Mouse (Mus musculus) lung, postnatal 4 days (tissue): ENCODE results near the gene Apex2.
"Not testable (repeated sequence)": the region's sequence is repeated elsewhere in the genome, so short reads cannot be mapped to it uniquely, and the experiment has no call there.

Experiments
- DNase-seq, 2 experiments: peaks; one replicate each; pipeline ENCODE4 v3.0.0; 2021

Apex2 gene

GRCm38 (mm10) chrX:150486314-150487030 is 103.2 kb downstream of the Apex2 start:
- DNase-seq = not testable (repeated sequence)

DNA sequence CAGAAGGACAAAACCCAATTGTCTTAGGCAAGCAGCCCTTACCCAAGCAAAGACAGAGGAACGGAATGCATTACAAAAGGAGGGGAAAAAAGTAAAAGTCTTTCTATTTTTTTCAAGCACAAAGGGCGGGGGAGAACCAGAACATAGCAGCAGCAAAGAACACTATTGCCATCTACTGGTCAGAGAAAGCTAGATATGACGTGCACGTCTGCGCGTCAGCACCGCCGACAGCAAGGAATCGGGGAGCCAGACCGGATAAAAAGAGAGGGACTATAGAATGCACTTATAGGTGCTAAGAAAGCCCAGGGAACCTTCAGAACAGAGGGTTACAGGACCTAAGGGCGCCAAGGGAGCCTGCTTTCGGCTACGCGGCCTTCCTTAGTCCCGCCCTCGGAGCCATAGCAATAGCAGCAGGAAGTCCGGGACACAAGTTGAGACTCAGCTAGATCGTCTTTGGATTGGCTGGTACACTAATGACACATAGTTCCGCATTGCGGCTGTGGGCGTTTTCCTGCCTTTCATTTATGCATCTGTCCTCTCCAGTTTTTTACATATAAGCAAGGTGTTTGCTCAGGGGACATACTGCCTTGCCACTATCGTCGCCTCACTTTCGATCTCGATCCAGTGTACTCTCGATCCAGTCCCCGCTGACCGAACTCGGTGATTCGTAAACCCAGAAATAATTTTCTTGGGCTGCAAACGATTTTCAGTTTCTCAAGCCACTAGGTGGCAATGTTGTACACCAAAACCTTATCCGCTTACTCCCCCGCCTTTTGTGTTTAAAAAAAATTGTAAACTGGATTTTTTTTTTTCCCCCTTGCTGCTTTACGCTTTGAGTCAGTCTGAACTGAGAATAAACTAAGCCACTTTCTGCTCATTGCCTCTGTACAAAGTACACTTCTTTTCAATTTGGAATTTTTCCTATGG is 111.6 kb downstream of the Apex2 start:
- DNase-seq = peak; percentile 87 to 88

DNA sequence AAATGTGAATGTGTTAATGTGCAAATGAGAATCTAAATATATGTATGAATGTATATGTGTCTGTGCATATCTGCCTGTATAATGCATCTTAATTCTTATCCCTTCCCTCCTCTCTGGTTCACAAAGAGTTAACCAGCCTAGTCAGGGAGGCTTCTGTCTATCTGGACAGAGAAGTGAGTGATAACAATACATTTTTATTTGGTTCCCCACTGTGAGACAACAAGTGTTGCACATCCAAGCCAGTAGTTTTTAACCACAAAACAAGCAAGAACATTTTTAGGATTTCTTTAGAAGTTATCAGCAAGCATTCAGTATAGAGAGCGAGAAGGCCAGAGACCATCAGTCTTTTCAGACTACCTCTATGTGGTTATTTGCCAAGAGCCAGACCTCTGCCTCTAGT is 118.3 kb downstream of the Apex2 start:
- no peak for DNase-seq
